Mouse (Mus musculus) spleen, adult 18-20 months (tissue): ENCODE results near the gene Matn4.
A peak's percentile ranks its signal among the peaks of the same experiment; 100 is the strongest.
"Not testable (repeated sequence)": the region's sequence is repeated elsewhere in the genome, so short reads cannot be mapped to it uniquely, and the experiment has no call there.

Source experiments
- DNase-seq, 2 experiments: peaks; one replicate each; pipeline ENCODE4 v3.0.0; 2022; ENCODE audit warnings: mixed read lengths in 2 of 2

The Matn4 gene

DNA sequence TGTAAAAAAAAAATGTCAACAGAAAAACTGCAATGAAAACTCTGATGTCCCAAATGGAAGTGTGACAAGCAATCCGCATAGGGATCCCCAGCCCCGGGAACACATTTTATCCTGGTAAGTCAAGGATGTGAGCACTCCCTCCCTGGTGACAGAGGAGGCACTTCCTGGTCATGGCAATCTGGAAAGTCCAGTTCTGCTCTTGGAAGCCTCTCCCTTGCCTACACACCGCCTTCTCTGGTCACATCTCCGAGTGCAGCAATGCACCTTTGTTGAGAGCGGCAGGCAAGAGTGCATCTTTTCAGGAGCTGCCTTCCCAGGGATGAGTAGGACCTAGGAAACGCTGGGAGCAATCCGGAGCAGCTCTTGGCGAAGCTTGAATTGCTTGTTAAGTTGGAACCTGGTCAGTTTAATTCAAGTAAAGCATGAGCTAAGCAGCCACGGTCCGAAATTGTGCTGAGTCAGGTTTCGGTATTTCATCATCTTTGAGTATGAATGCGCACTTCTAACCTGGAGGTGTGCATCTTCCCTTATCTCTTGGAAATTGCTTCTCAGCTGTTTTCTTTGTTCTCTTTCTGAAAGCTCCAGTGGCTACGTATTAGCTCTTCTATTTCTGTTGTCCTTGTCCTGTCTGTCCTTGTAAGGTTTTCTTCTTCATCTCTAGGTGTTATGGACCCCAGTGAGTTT, 43.8 kb downstream of the Matn4 start:
- DNase-seq: no peak

DNA sequence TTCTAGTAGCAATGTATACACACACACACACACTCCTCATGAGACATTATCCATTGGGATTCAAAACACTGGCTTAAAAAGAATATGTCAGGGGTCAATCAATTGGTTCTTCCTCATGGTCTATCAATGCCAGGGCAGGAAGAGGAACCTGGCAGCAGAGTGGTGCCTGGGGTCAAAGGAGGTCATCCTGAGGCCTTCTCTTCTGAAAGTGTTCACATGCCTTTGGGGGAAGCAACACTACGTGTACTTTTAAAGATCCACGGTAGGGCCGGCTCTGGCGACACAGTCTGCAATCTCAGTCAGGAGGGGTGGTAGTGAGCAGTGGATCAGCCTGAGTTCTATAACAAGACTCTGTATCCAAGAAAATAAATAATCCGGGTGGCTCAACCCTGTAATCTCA, 45.3 kb downstream of the Matn4 start:
- DNase-seq: no peak

DNA sequence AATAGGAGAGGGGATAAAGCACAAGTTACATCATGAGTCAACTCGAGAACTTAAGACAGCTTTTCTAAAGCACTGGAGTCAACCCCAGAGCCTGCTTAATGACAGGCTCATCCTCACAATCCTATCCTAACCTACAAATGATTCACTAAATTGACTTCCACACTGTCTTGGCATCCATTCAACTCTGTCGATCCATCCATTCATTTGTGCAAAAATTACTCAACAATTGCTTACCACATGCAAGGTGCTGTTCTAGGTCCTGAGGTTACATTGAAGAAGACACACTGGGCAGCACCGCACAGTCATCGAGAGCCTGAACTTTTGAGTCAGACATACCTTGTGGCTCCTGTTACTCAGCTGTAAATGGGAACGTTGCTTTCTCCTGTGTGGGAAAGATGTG, 45.9 kb downstream of the Matn4 start:
- no peak for DNase-seq

DNA sequence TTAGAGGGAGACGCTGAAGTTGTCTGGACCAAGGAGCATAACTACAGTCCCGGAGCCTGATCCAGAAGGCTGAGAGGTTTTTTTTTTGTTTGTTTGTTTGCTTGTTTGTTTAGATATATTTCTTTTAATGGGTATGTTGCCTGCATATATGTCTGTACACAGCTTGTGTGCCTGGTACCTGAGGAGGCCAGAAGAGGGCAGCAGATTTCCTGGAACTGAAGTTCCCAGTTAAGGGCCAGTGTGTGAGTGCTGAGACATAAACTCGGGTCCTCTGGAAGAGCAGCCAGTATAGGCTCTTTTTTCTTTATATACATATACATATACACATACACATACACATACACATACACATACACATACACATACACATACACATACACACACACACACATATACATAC, 46.6 kb downstream of the Matn4 start:
- no peak for DNase-seq

DNA sequence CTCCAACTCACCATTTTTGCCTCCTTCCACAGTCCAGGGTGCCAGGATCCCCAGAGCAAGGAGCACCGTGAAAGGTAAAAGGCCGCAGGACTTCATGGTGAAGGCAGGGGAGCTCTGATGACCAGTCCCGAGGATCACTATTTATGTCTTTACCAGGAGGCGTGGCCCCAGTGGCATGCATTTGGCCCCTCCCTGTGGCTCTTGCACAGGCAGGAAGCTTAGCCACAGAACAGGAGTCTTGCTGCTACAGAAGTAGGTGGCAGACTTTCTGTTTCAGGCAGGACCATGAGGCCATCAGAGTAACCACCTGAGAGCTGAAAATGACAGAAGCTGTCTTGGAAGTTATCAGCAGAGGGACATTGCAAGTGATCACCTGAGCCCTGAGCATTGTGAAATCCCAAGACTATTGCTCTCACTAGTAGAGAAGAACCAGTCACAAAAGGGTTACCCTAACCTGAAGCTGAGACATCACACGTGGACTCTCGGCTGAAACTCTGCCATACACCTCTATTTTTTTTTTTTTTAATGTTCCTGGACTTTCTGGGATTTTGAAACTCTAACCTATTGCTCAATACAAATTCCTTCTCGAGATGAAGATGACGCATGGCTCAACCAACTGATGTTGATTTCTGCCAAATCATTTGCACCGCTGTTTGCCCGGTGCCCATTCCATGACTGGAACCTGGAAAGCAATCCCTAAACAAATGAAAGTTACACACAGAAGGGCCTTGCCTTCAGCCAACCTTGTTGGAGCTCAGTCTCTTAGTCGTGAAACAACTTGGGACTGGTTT, 48.6 kb downstream of the Matn4 start:
- DNase-seq: no peak

DNA sequence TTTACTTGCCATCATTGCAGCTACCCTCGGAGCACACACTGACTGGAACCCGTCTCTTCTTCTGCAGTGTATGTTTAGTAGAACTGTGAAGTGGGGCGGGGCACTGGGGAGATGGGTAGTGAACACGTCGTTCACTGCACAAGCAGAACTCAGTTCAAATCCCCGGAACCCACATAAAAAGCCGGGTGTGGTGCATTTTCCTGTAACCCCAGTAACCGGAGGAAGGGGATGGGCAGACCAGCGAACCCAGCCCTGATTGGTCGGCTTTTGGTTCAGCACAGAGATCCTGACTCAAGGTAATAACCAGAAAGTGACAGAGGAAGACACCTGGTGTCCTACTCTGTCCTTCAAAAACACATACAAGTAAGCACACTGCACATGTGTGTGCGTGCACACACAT, 51.6 kb downstream of the Matn4 start:
- no peak for DNase-seq

DNA sequence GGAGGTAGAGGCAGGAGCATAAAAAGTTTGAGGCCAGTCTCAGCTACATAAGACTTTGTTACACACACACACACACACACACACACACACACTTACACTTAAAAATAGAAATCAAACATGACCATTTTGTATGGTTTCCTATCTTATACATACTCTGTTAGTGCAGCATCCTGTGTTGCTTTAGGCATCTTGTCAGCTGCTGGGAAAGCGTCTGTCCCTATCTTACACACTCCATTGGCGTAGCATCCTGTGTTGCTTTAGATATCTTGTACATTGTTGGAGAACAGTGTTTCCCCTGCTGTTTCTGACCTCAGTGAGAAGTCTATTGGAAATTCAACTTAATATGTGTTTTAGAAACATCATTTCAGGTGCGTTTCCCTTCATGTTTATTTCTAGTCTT, 52.3 kb downstream of the Matn4 start:
- no peak for DNase-seq

DNA sequence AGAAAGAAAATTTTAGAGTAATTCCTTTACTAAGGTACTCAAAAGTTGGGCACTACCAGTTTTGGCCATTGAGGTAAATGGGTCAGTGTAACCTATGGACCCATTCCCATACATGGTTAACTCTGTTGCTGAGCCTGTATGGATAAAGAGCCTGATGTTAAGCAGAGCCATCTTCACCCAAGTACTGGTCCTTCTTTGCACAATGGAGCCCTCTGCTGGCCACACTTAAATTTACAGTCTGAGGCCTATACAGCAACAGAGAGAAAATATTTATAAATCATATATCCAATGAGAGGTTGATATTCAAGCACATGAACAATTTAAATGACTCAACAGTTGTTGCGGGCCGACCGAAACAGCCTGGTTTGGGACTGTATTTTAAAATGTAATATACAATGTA, 56.0 kb downstream of the Matn4 start:
- peak in 1 of 2 experiments; percentile 24 for DNase-seq

DNA sequence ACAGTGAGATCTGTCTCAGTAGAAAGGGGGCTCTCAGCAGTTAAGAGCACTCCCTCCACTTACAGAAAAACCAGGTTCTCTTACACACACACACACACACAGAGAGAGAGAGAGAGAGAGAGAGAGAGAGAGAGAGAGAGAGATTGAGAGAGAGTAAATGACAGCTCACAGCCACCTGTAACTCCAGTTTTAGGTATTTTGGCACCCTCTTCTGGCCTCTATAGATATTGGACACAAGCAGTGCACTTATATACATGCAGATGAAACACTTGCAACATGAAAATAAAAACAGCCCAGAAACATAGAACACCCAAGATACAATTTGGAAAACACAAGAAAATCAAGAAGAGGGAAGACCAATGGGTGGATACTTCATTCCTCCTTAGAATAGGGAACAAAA, 57.3 kb downstream of the Matn4 start:
- not testable (repeated sequence) for DNase-seq

DNA sequence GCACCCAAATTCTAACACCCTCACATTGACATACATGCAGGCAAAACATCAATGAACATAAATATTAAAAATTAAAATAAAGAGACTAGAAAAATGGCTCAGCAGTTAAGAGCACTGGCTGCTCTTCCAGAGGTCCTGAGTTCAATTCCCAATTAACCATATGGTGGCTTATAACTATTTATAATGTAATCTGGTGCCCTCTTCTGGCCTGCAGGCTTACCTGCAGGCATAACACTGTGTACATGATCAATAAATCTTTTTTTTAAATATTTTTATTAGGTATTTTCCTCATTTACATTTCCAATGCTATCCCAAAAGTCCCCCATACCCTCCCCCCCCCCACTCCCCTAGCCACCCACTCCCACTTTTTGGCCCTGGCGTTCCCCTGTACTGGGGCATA, 61.2 kb downstream of the Matn4 start:
- DNase-seq: not testable (repeated sequence)
